In genomic region chr10:28552068-28552467, GRCm38 (mm10) we compare ENCODE assay signal across 23 mouse cellular contexts.
DNase-seq lines count a peak whose midpoint lies in the region; ATAC-seq and TF ChIP-seq lines count a peak whose summit lies in the region.
"Had no signal": no experiment of that assay in that cellular context is flagged by ENCODE, and none has a peak within 500 bp of the region (broad histone marks: within the 10 kb centered on the region; RNA-seq: fewer than 3 reads in every experiment).

No protein-coding gene starts in this region.

- ATAC-seq in forebrain, embryonic 14.5 days, result no peak
- no peak for ATAC-seq in forebrain, embryonic 16.5 days
- ATAC-seq in midbrain, embryonic 14.5 days (ENCODE audit: low FRiP score, low TSS enrichment), result no peak
- ATAC-seq in midbrain, embryonic 15.5 days (replicated peaks), result no peak
- ATAC-seq: intestine, embryonic 15.5 days; Patski had no signal

- peak; percentile 18 for DNase-seq in forebrain, embryonic 14.5 days (ENCODE audit: low spot score)
- DNase-seq in midbrain, embryonic 14.5 days, result peak; percentile 54
- peak; percentile 64 for DNase-seq in 416B (ENCODE audit: low read depth)
- peak; percentile 30 for DNase-seq in brain, embryonic 14.5 days (ENCODE audit: low read depth)
- DNase-seq in urinary bladder, adult 2 months (ENCODE audit: low spot score), result no peak
- no peak for DNase-seq in liver
- DNase-seq: adrenal gland, adult 2 months; cerebellum, adult 11-12 months; gastrocnemius, adult 2 months; heart, postnatal 4 days; kidney, adult 8-10 months; kidney, postnatal 25 days; layer of hippocampus, adult 9-11 months; lung, postnatal 4 days; right cerebral cortex, postnatal 14 days had no signal

- TF ChIP-seq POLR2A in brain, embryonic 14.5 days (IDR thresholded peaks at IDR 0.05; ENCODE audit: borderline replicate concordance, extremely low read depth, insufficient read depth, insufficient read length, poor library complexity, severe bottlenecking), result no peak

- H3K9me3 ChIP-seq in forebrain, embryonic 14.5 days (replicated peaks; ENCODE audit: control insufficient read depth, low read length), result no peaks in the 10 kb centered on the region
- no peaks in the 10 kb centered on the region for H3K9me3 ChIP-seq in forebrain, embryonic 16.5 days (ENCODE audit: control insufficient read depth, low read length)
- H3K9me3 ChIP-seq in midbrain, embryonic 14.5 days (ENCODE audit: control insufficient read depth, low read length), result no peaks in the 10 kb centered on the region
- H3K9me3 ChIP-seq in midbrain, embryonic 15.5 days, result no peaks in the 10 kb centered on the region
- H3K9me3 ChIP-seq: heart, embryonic 15.5 days; hindbrain, embryonic 15.5 days; intestine, embryonic 15.5 days; limb, embryonic 13.5 days had no signal

- H3K27ac ChIP-seq in forebrain, embryonic 14.5 days (ENCODE audit: low read depth, low read length), result no peak overlapping the region
- no peak overlapping the region for H3K27ac ChIP-seq in forebrain, embryonic 16.5 days (ENCODE audit: low read length)
- H3K27ac ChIP-seq in midbrain, embryonic 14.5 days (replicated peaks; ENCODE audit: low read depth, low read length), result no peak overlapping the region
- H3K27ac ChIP-seq in midbrain, embryonic 15.5 days, result no peak overlapping the region
- H3K27ac ChIP-seq: gastrocnemius, adult 2 months; heart, embryonic 15.5 days; hindbrain, embryonic 15.5 days; intestine, embryonic 15.5 days; limb, embryonic 13.5 days; liver, embryonic 14.5 days had no signal

- H3K9ac ChIP-seq in forebrain, embryonic 14.5 days (ENCODE audit: low read length), result no peak overlapping the region
- no peak overlapping the region for H3K9ac ChIP-seq in forebrain, embryonic 16.5 days (replicated peaks; ENCODE audit: low read depth, low read length)
- H3K9ac ChIP-seq in midbrain, embryonic 14.5 days (replicated peaks; ENCODE audit: low read length), result no peak overlapping the region
- no peak overlapping the region for H3K9ac ChIP-seq in midbrain, embryonic 15.5 days
- H3K9ac ChIP-seq: heart, embryonic 15.5 days; hindbrain, embryonic 15.5 days; intestine, embryonic 15.5 days; limb, embryonic 13.5 days; liver, embryonic 14.5 days had no signal

- H3K4me3 ChIP-seq in forebrain, embryonic 14.5 days (ENCODE audit: low read depth, low read length), result no peak overlapping the region
- H3K4me3 ChIP-seq in forebrain, embryonic 16.5 days (replicated peaks; ENCODE audit: low read length), result no peak overlapping the region
- H3K4me3 ChIP-seq in midbrain, embryonic 14.5 days (replicated peaks; ENCODE audit: low read depth, low read length), result no peak overlapping the region
- no peak overlapping the region for H3K4me3 ChIP-seq in midbrain, embryonic 15.5 days
- H3K4me3 ChIP-seq: gastrocnemius, adult 2 months; heart, embryonic 15.5 days; hindbrain, embryonic 15.5 days; intestine, embryonic 15.5 days; limb, embryonic 13.5 days had no signal

- no peak overlapping the region for H3K4me2 ChIP-seq in forebrain, embryonic 14.5 days (ENCODE audit: low read length)
- no peak overlapping the region for H3K4me2 ChIP-seq in forebrain, embryonic 16.5 days (ENCODE audit: low read length)
- H3K4me2 ChIP-seq in midbrain, embryonic 14.5 days (ENCODE audit: low read length), result no peak overlapping the region
- no peak overlapping the region for H3K4me2 ChIP-seq in midbrain, embryonic 15.5 days
- H3K4me2 ChIP-seq: heart, embryonic 15.5 days; hindbrain, embryonic 15.5 days; intestine, embryonic 15.5 days; limb, embryonic 13.5 days had no signal

- TF ChIP-seq CTCF in brain, embryonic 14.5 days (IDR thresholded peaks at IDR 0.05; ENCODE audit: borderline replicate concordance, extremely low read depth, insufficient read depth, insufficient read length), result no peak

- H3K4me1 ChIP-seq in forebrain, embryonic 14.5 days (ENCODE audit: control insufficient read depth, insufficient read depth, low read length), result no peaks in the 10 kb centered on the region
- H3K4me1 ChIP-seq in forebrain, embryonic 16.5 days (replicated peaks; ENCODE audit: control insufficient read depth, insufficient read depth, low read length), result no peaks in the 10 kb centered on the region
- H3K4me1 ChIP-seq in midbrain, embryonic 14.5 days (ENCODE audit: control insufficient read depth, insufficient read depth, low read length), result 0 out of 2 replicates have a peak, but pooled peaks cover 2% of the 10 kb centered on the region
- no peaks in the 10 kb centered on the region; the same call in 1 of the 2 replicates for H3K4me1 ChIP-seq in midbrain, embryonic 15.5 days
- H3K4me1 ChIP-seq: heart, embryonic 15.5 days; hindbrain, embryonic 15.5 days; intestine, embryonic 15.5 days; limb, embryonic 13.5 days had no signal

- no peaks in the 10 kb centered on the region for H3K27me3 ChIP-seq in forebrain, embryonic 14.5 days (replicated peaks; ENCODE audit: control insufficient read depth, insufficient read depth, low read length)
- H3K27me3 ChIP-seq in forebrain, embryonic 16.5 days (replicated peaks; ENCODE audit: control insufficient read depth, insufficient read depth, low read length), result no peaks in the 10 kb centered on the region
- no peaks in the 10 kb centered on the region for H3K27me3 ChIP-seq in midbrain, embryonic 14.5 days (ENCODE audit: control insufficient read depth, insufficient read depth, low read length)
- H3K27me3 ChIP-seq in midbrain, embryonic 15.5 days (replicated peaks), result no peaks in the 10 kb centered on the region
- H3K27me3 ChIP-seq: heart, embryonic 15.5 days; hindbrain, embryonic 15.5 days; intestine, embryonic 15.5 days; limb, embryonic 13.5 days; Patski had no signal

- WGBS in forebrain, embryonic 14.5 days, result 94% methylated on average over 2 of the region's 2 CpGs
- WGBS in forebrain, embryonic 16.5 days, result 93% methylated on average over 2 of the region's 2 CpGs
- 96% methylated on average over 2 of the region's 2 CpGs for WGBS in midbrain, embryonic 14.5 days
- 96% methylated on average over 2 of the region's 2 CpGs for WGBS in midbrain, embryonic 15.5 days

- H3K36me3 ChIP-seq in forebrain, embryonic 14.5 days (ENCODE audit: control insufficient read depth, insufficient read depth, low read length), result no peaks in the 10 kb centered on the region
- H3K36me3 ChIP-seq in forebrain, embryonic 16.5 days (ENCODE audit: control insufficient read depth, insufficient read depth), result no peaks in the 10 kb centered on the region
- no peaks in the 10 kb centered on the region for H3K36me3 ChIP-seq in midbrain, embryonic 14.5 days (ENCODE audit: control insufficient read depth, insufficient read depth, low read length)
- H3K36me3 ChIP-seq in midbrain, embryonic 15.5 days (replicated peaks), result no peaks in the 10 kb centered on the region
- H3K36me3 ChIP-seq: heart, embryonic 15.5 days; hindbrain, embryonic 15.5 days; intestine, embryonic 15.5 days; limb, embryonic 13.5 days had no signal

Comparison
In these comparisons a context has a peak if more than half of its experiments do, and no peak if none do; other contexts are left out.
1. DNase-seq: peak in forebrain, embryonic 14.5 days (single experiment), midbrain, embryonic 14.5 days (single experiment), 416B (single experiment) and brain, embryonic 14.5 days (single experiment); none in urinary bladder, adult 2 months (single experiment) and liver (single experiment).